Mouse (Mus musculus) erythroblast, embryonic 14.5 days (primary cell): ENCODE results near the gene Retreg1. TPM values are rescaled to one million over a fixed set of nuclear protein-coding genes. Genes with fewer than 3 reads are reported as not detected.

Source experiments
- H3K27me3 ChIP-seq: 2 replicates; pipeline ENCODE4 v1.6.1; 2012; ENCODE audit warnings: inconsistent platforms; ENCODE audit not compliant: control insufficient read depth
- H3K36me3 ChIP-seq: 2 replicates; pipeline ENCODE4 v1.6.1; 2012; ENCODE audit warnings: mild to moderate bottlenecking, inconsistent platforms; ENCODE audit not compliant: control insufficient read depth
- H3K4me1 ChIP-seq: 2 replicates; pipeline ENCODE4 v1.6.1; 2012; ENCODE audit warnings: inconsistent platforms; ENCODE audit not compliant: control insufficient read depth
- H3K4me3 ChIP-seq: replicated peaks from 2 replicates; pipeline ENCODE3; 2012; ENCODE audit warnings: moderate library complexity, mild to moderate bottlenecking, inconsistent platforms
- H3K9me3 ChIP-seq: 2 replicates; pipeline ENCODE4 v1.6.1; 2012; ENCODE audit warnings: low read length, inconsistent platforms, mixed read lengths; ENCODE audit not compliant: control insufficient read depth
- GATA1 ChIP-seq: IDR thresholded peaks from 2 replicates; pipeline ENCODE4 v1.6.1; 2012; ENCODE audit warnings: low read length, inconsistent platforms, mixed read lengths
- TAL1 ChIP-seq: IDR thresholded peaks from 3 replicates; pipeline ENCODE4 v1.6.1; 2012; ENCODE audit warnings: low read length, inconsistent platforms, mixed read lengths
- polyA plus RNA-seq: library from polyadenylated mRNA; stranded (reverse); fragments of >175 nt; gene quantifications from 2 replicates; pipeline ENCODE4 v1.2.3, GENCODE M21; 2012

Gene Retreg1
- polyA plus RNA-seq, 1 experiment: not detected

GRCm38 (mm10) chr15:25844771-25845170, 1.8 kb downstream of the Retreg1 start:
- Histone ChIP-seq H3K27me3 (peaks cover 31% of the 10 kb centered on the region), H3K4me1 (peaks cover 2% of the 10 kb centered on the region), H3K4me3 (no peak overlapping the region), H3K36me3 (no peaks in the 10 kb centered on the region), H3K9me3 (peaks cover 7% of the 10 kb centered on the region; the same call in 1 of the 2 replicates)
- TF ChIP-seq TAL1 (no peak), GATA1 (no peak)

- TF ChIP-seq GATA1 (no peak), TAL1 (no peak)
- Histone ChIP-seq H3K4me1 (peaks cover 2% of the 10 kb centered on the region), H3K36me3 (no peaks in the 10 kb centered on the region), H3K9me3 (peaks cover 17% of the 10 kb centered on the region), H3K4me3 (no peak overlapping the region), H3K27me3 (peaks cover 18% of the 10 kb centered on the region)
These were observed 4.7 kb downstream of the Retreg1 start for GRCm38 (mm10) chr15:25847576-25848168.

GRCm38 (mm10) chr15:25850552-25850951, 7.6 kb downstream of the Retreg1 start:
- H3K4me3 ChIP-seq: no peak overlapping the region
- H3K9me3 ChIP-seq: peaks cover 17% of the 10 kb centered on the region
- no peaks in the 10 kb centered on the region for H3K36me3 ChIP-seq
- no peaks in the 10 kb centered on the region for H3K27me3 ChIP-seq
- no peaks in the 10 kb centered on the region for H3K4me1 ChIP-seq
- TF ChIP-seq GATA1: no peak
- TF ChIP-seq TAL1: no peak

GRCm38 (mm10) chr15:25854270-25854904, 11.4 kb downstream of the Retreg1 start:
- Histone ChIP-seq H3K4me3 (no peak overlapping the region), H3K27me3 (no peaks in the 10 kb centered on the region), H3K4me1 (no peaks in the 10 kb centered on the region), H3K9me3 (peaks cover 14% of the 10 kb centered on the region), H3K36me3 (no peaks in the 10 kb centered on the region)
- TF ChIP-seq TAL1 (no peak), GATA1 (no peak)

GRCm38 (mm10) chr15:25858611-25859058, 15.7 kb downstream of the Retreg1 start:
- Histone ChIP-seq H3K4me1 (no peaks in the 10 kb centered on the region), H3K4me3 (no peak overlapping the region), H3K27me3 (no peaks in the 10 kb centered on the region), H3K9me3 (no peaks in the 10 kb centered on the region), H3K36me3 (no peaks in the 10 kb centered on the region)
- TF ChIP-seq TAL1 (no peak), GATA1 (no peak)

GRCm38 (mm10) chr15:25859469-25859868, 16.5 kb downstream of the Retreg1 start:
- no peaks in the 10 kb centered on the region for H3K27me3 ChIP-seq
- H3K4me1 ChIP-seq: no peaks in the 10 kb centered on the region
- TF ChIP-seq TAL1 (no peak), GATA1 (no peak)
- no peaks in the 10 kb centered on the region for H3K36me3 ChIP-seq
- H3K4me3 ChIP-seq: no peak overlapping the region
- no peaks in the 10 kb centered on the region for H3K9me3 ChIP-seq

GRCm38 (mm10) chr15:25861900-25862299, 18.9 kb downstream of the Retreg1 start:
- Histone ChIP-seq H3K36me3 (no peaks in the 10 kb centered on the region), H3K4me3 (no peak overlapping the region), H3K9me3 (no peaks in the 10 kb centered on the region), H3K4me1 (no peaks in the 10 kb centered on the region), H3K27me3 (no peaks in the 10 kb centered on the region)
- TF ChIP-seq GATA1: no peak
- TF ChIP-seq TAL1: no peak

- Histone ChIP-seq H3K9me3 (no peaks in the 10 kb centered on the region), H3K4me3 (no peak overlapping the region), H3K4me1 (no peaks in the 10 kb centered on the region), H3K36me3 (no peaks in the 10 kb centered on the region), H3K27me3 (no peaks in the 10 kb centered on the region)
- TF ChIP-seq GATA1 (no peak), TAL1 (no peak)
These were observed 22.6 kb downstream of the Retreg1 start for GRCm38 (mm10) chr15:25865605-25866004.

- Histone ChIP-seq H3K4me3 (no peak overlapping the region), H3K27me3 (no peaks in the 10 kb centered on the region), H3K4me1 (no peaks in the 10 kb centered on the region), H3K9me3 (no peaks in the 10 kb centered on the region), H3K36me3 (no peaks in the 10 kb centered on the region)
- TF ChIP-seq GATA1 (no peak), TAL1 (no peak)
These were observed 23.1 kb downstream of the Retreg1 start for GRCm38 (mm10) chr15:25866106-25866505.

- H3K4me1 ChIP-seq: no peaks in the 10 kb centered on the region
- TF ChIP-seq GATA1 (no peak), TAL1 (no peak)
- H3K9me3 ChIP-seq: no peaks in the 10 kb centered on the region
- H3K4me3 ChIP-seq: no peak overlapping the region
- H3K27me3 ChIP-seq: no peaks in the 10 kb centered on the region
- H3K36me3 ChIP-seq: no peaks in the 10 kb centered on the region
These were observed 26.1 kb downstream of the Retreg1 start for GRCm38 (mm10) chr15:25869129-25869528.
